Mouse (Mus musculus) hindbrain, embryonic 11.5 days (tissue): ENCODE data around the gene 1110008P14Rik. TPM values are rescaled to one million over a fixed set of nuclear protein-coding genes. Genes with fewer than 3 reads are reported as not detected.

Experiments used
- ATAC-seq: fragments of 200-750 bp; cut with Nextera tagmentation; 2 replicates; pipeline ENCODE4 v1.8.0; 2017; ENCODE audit warnings: mild to moderate bottlenecking, moderate TSS enrichment, moderate library complexity; ENCODE audit not compliant: low FRiP score
- DNase-seq: peaks from one replicate; pipeline ENCODE4 v3.0.0-alpha.2; 2015; ENCODE audit warnings: low spot score
- H3K27ac ChIP-seq: fragments of 300-500 bp; sonication (generic); 2 replicates; pipeline ENCODE4 v1.5.1; 2014; ENCODE audit warnings: mild to moderate bottlenecking, low read depth, low read length
- H3K27me3 ChIP-seq: fragments of 300-500 bp; sonication (generic); 2 replicates; pipeline ENCODE4 v1.6.1; 2014; ENCODE audit warnings: mild to moderate bottlenecking, low read length, moderate library complexity, mixed read lengths; ENCODE audit not compliant: control insufficient read depth, insufficient read depth
- H3K36me3 ChIP-seq: fragments of 300-500 bp; sonication (generic); 2 replicates; pipeline ENCODE4 v1.6.1; 2014; ENCODE audit warnings: mild to moderate bottlenecking, low read length, moderate library complexity, mixed read lengths; ENCODE audit not compliant: control insufficient read depth, insufficient read depth
- H3K4me1 ChIP-seq: fragments of 300-500 bp; sonication (generic); replicated peaks from 2 replicates; pipeline ENCODE4 v1.6.1; 2014; ENCODE audit warnings: low read length, mixed read lengths; ENCODE audit not compliant: control insufficient read depth, insufficient read depth
- H3K4me2 ChIP-seq: fragments of 300-500 bp; sonication (generic); replicated peaks from 2 replicates; pipeline ENCODE4 v1.6.1; 2014; ENCODE audit warnings: mild to moderate bottlenecking, low read depth, low read length
- H3K4me3 ChIP-seq: fragments of 300-500 bp; sonication (generic); 2 replicates; pipeline ENCODE4 v1.5.1; 2014; ENCODE audit warnings: low read depth, low read length
- H3K9ac ChIP-seq: fragments of 300-500 bp; sonication (generic); 2 replicates; pipeline ENCODE4 v1.6.1; 2014; ENCODE audit warnings: low read depth, low read length
- H3K9me3 ChIP-seq: fragments of 300-500 bp; sonication (generic); 2 replicates; pipeline ENCODE4 v1.6.1; 2016; ENCODE audit warnings: low read length; ENCODE audit not compliant: control insufficient read depth
- WGBS: fragments of 180-500 bp; shearing (Covaris S2); extraction: QIAGEN DNeasy Blood & Tissue Kit; methylation state at CpG from one replicate; pipeline ENCODE4 v1.1.7; 2014; 5-methylcytosine and 5-hydroxymethylcytosine counted together
- polyA plus RNA-seq: library from polyadenylated mRNA; unstranded; fragments of >200 nt; fragmentation: Nextera tagmentation; extraction: Ambion mirVana; gene quantifications from 2 replicates; pipeline ENCODE4 v1.2.1, GENCODE M21; 2014

1110008P14Rik gene
- 62.1 and 62.7 TPM in 2 replicates for polyA plus RNA-seq

- Histone ChIP-seq H3K4me1 (no peaks in the 10 kb centered on the region; the same call in 1 of the 2 replicates), H3K4me3 (peak within 1 kb of the TSS; percentile 67), H3K36me3 (peaks cover 6% of the 10 kb centered on the region; the same call in 1 of the 2 replicates), H3K9me3 (no peaks in the 10 kb centered on the region), H3K27me3 (peaks cover 2% of the 10 kb centered on the region; the same call in 1 of the 2 replicates), H3K27ac (no peak within 1 kb of the TSS), H3K9ac (peak within 1 kb of the TSS; percentile 71), H3K4me2 (peak within 1 kb of the TSS; percentile 97)
- peak; percentile 97 for DNase-seq
- ATAC-seq, result peak; percentile 90
- 1% methylated on average over 45 of the region's 47 CpGs for WGBS
These were observed at the start of gene 1110008P14Rik for GRCm38 (mm10) chr2:32381775-32382223. Gene 1110008P14Rik, minus strand, starts transcription at chr2:32381938.

- peak; percentile 90 for DNase-seq
- Histone ChIP-seq H3K36me3 (no peaks in the 10 kb centered on the region), H3K27me3 (no peaks in the 10 kb centered on the region), H3K9me3 (no peaks in the 10 kb centered on the region), H3K4me3 (peak overlapping the region; percentile 46), H3K9ac (peak overlapping the region; percentile 73), H3K27ac (peak overlapping the region; percentile 72), H3K4me1 (peaks cover 4% of the 10 kb centered on the region; the same call in 1 of the 2 replicates), H3K4me2 (peak overlapping the region; percentile 77)
- peak; percentile 95 for ATAC-seq
- 11% methylated on average over 18 of the region's 18 CpGs for WGBS
These were observed 49.3 kb upstream of the 1110008P14Rik start for GRCm38 (mm10) chr2:32430701-32431676.

GRCm38 (mm10) chr2:32429215-32429891 is 47.6 kb upstream of the 1110008P14Rik start:
- H3K9me3 ChIP-seq, result no peaks in the 10 kb centered on the region
- no peak overlapping the region for H3K4me2 ChIP-seq
- H3K4me3 ChIP-seq, result no peak overlapping the region
- no peak overlapping the region for H3K9ac ChIP-seq
- 83% methylated on average over 4 of the region's 4 CpGs for WGBS
- H3K27ac ChIP-seq, result no peak overlapping the region
- H3K27me3 ChIP-seq, result no peaks in the 10 kb centered on the region
- no peaks in the 10 kb centered on the region for H3K36me3 ChIP-seq
- ATAC-seq (no peak), DNase-seq (no peak)
- peaks cover 4% of the 10 kb centered on the region; the same call in 1 of the 2 replicates for H3K4me1 ChIP-seq

GRCm38 (mm10) chr2:32428262-32428722 is 46.6 kb upstream of the 1110008P14Rik start:
- WGBS, result 74% methylated on average over 8 of the region's 8 CpGs
- no peak overlapping the region for H3K27ac ChIP-seq
- H3K4me3 ChIP-seq, result no peak overlapping the region
- no peaks in the 10 kb centered on the region for H3K27me3 ChIP-seq
- H3K36me3 ChIP-seq, result no peaks in the 10 kb centered on the region
- H3K4me1 ChIP-seq, result peaks cover 10% of the 10 kb centered on the region
- DNase-seq, result no peak
- H3K9ac ChIP-seq, result no peak overlapping the region
- no peak overlapping the region for H3K4me2 ChIP-seq
- H3K9me3 ChIP-seq, result no peaks in the 10 kb centered on the region
- no peak for ATAC-seq

GRCm38 (mm10) chr2:32427720-32428119 is 46.0 kb upstream of the 1110008P14Rik start:
- H3K4me1 ChIP-seq, result peaks cover 10% of the 10 kb centered on the region
- H3K27ac ChIP-seq, result no peak overlapping the region

GRCm38 (mm10) chr2:32426141-32426540 is 44.4 kb upstream of the 1110008P14Rik start:
- Histone ChIP-seq H3K4me3 (no peak overlapping the region), H3K4me1 (peaks cover 10% of the 10 kb centered on the region), H3K36me3 (no peaks in the 10 kb centered on the region), H3K4me2 (no peak overlapping the region), H3K9me3 (no peaks in the 10 kb centered on the region), H3K27me3 (no peaks in the 10 kb centered on the region), H3K27ac (no peak overlapping the region), H3K9ac (no peak overlapping the region)
- no peak for ATAC-seq
- DNase-seq, result no peak
- WGBS, result 96% methylated on average over 1 of the region's 1 CpGs

More at GRCm38 (mm10) chr2:32427720-32428119, 46.0 kb upstream of the 1110008P14Rik start:
- no peak overlapping the region for H3K4me2 ChIP-seq
- no peak for DNase-seq
- H3K4me3 ChIP-seq, result no peak overlapping the region
- no peaks in the 10 kb centered on the region for H3K27me3 ChIP-seq
- ATAC-seq, result no peak
- WGBS, result 83% methylated on average over 5 of the region's 5 CpGs
- H3K9ac ChIP-seq, result no peak overlapping the region
- H3K9me3 ChIP-seq, result no peaks in the 10 kb centered on the region
- H3K36me3 ChIP-seq, result no peaks in the 10 kb centered on the region

GRCm38 (mm10) chr2:32425568-32425967 is 43.8 kb upstream of the 1110008P14Rik start:
- no peak overlapping the region for H3K27ac ChIP-seq

GRCm38 (mm10) chr2:32424796-32425195 is 43.1 kb upstream of the 1110008P14Rik start:
- H3K4me3 ChIP-seq, result no peak overlapping the region
- H3K9me3 ChIP-seq, result no peaks in the 10 kb centered on the region
- no peak overlapping the region for H3K4me2 ChIP-seq
- no peaks in the 10 kb centered on the region for H3K27me3 ChIP-seq
- H3K36me3 ChIP-seq, result no peaks in the 10 kb centered on the region; the same call in 1 of the 2 replicates
- ATAC-seq (no peak), DNase-seq (no peak)
- H3K27ac ChIP-seq, result peak overlapping the region; percentile 67
- no peak overlapping the region for H3K9ac ChIP-seq
- peaks cover 7% of the 10 kb centered on the region for H3K4me1 ChIP-seq
- 70% methylated on average over 3 of the region's 3 CpGs for WGBS

More at GRCm38 (mm10) chr2:32425568-32425967, 43.8 kb upstream of the 1110008P14Rik start:
- ATAC-seq (no peak), DNase-seq (no peak)
- Histone ChIP-seq H3K27me3 (no peaks in the 10 kb centered on the region), H3K4me1 (peaks cover 10% of the 10 kb centered on the region), H3K4me2 (no peak overlapping the region), H3K9me3 (no peaks in the 10 kb centered on the region), H3K9ac (no peak overlapping the region), H3K36me3 (no peaks in the 10 kb centered on the region), H3K4me3 (no peak overlapping the region)
- WGBS, result 87% methylated on average over 5 of the region's 5 CpGs
